Mouse (Mus musculus) C2C12 (cell line): Measurements from ENCODE around the gene Lrrc75b. TPM values are rescaled to one million over a fixed set of nuclear protein-coding genes. Genes with fewer than 3 reads are reported as not detected.

Experiments used
- H3K27me3 ChIP-seq: one replicate; pipeline ENCODE4 v1.6.1; 2011; ENCODE audit not compliant: control insufficient read depth, insufficient read depth, insufficient read length
- H3K36me3 ChIP-seq: one replicate; pipeline ENCODE4 v1.6.1; 2011; ENCODE audit not compliant: control insufficient read depth, insufficient read depth
- H3K4me3 ChIP-seq: one replicate; pipeline ENCODE4 v1.5.1; 2011; ENCODE audit warnings: mild to moderate bottlenecking, control low read depth; ENCODE audit not compliant: poor library complexity, insufficient read depth, severe bottlenecking
- H3K79me2 ChIP-seq: one replicate; pipeline ENCODE4 v1.6.1; 2011; ENCODE audit not compliant: control insufficient read depth, insufficient read depth
- H3K79me3 ChIP-seq: one replicate; pipeline ENCODE4 v1.6.1; 2011; ENCODE audit warnings: low read depth, control low read depth
- H3ac ChIP-seq: one replicate; pipeline ENCODE3; 2011; ENCODE audit warnings: low read depth; ENCODE audit not compliant: control insufficient read depth, insufficient read length
- CEBPB ChIP-seq: IDR thresholded peaks from one replicate; pipeline ENCODE4 v1.6.1; 2011; ENCODE audit warnings: low read depth, mild to moderate bottlenecking, control low read depth, moderate library complexity
- CTCF ChIP-seq: IDR thresholded peaks from one replicate; pipeline ENCODE4 v1.5.1; 2011; ENCODE audit not compliant: control insufficient read depth, insufficient read depth, insufficient read length
- FOSL1 ChIP-seq: IDR thresholded peaks from one replicate; pipeline ENCODE4 v1.8.0; 2011; ENCODE audit warnings: mild to moderate bottlenecking, low read length; ENCODE audit not compliant: poor library complexity, insufficient read depth, severe bottlenecking
- MAX ChIP-seq: IDR thresholded peaks from one replicate; pipeline ENCODE4 v1.6.1; 2011; ENCODE audit warnings: mild to moderate bottlenecking, control low read depth
- MYOD1 ChIP-seq: IDR thresholded peaks from one replicate; pipeline ENCODE4 v1.6.1; 2011; ENCODE audit warnings: low read depth; ENCODE audit not compliant: control insufficient read depth, insufficient read length
- MYOG ChIP-seq: IDR thresholded peaks from one replicate; pipeline ENCODE4 v1.6.1; 2011; ENCODE audit not compliant: control insufficient read depth, insufficient read length; ENCODE audit errors: extremely low read depth
- USF1 ChIP-seq: IDR thresholded peaks from one replicate; pipeline ENCODE4 v1.6.1; 2011; ENCODE audit warnings: low read depth, mild to moderate bottlenecking, control low read depth, moderate library complexity
- polyA plus RNA-seq: library from polyadenylated mRNA; unstranded; fragments of >200 nt; fragmentation: generic; extraction: Trizol; gene quantifications from one replicate; pipeline ENCODE4 v1.2.1, GENCODE M21; 2012; ENCODE audit warnings: missing spikeins

The Lrrc75b gene
- polyA plus RNA-seq, 1 experiment: 3.8 TPM

DNA sequence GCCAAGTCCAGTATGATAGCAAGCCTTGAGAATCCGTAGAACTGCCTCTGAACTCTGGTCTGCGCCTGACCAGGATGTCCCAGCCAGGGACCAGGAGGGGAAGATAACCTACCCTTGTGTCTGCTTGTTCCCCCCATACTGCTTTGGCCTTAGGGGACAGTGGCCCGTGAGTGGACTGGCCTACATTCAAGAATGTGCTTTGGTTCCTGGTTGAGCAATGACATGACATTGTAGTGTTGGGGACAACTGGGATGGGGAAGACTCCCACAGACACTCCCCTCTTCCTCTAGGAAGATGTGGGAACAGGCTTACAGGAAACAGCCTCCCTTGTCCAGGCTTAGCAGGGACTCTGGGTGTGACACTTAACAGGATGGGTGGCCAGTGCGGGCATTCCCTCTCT, 27.7 kb upstream of the Lrrc75b start:
- Histone ChIP-seq H3K79me3 (no peaks in the 10 kb centered on the region), H3K79me2 (no peaks in the 10 kb centered on the region), H3K27me3 (peaks cover 17% of the 10 kb centered on the region), H3K36me3 (no peaks in the 10 kb centered on the region), H3ac (no peak overlapping the region), H3K4me3 (no peak overlapping the region)
- TF ChIP-seq CEBPB: no peak
- no peak for TF ChIP-seq FOSL1
- no peak for TF ChIP-seq MYOG

DNA sequence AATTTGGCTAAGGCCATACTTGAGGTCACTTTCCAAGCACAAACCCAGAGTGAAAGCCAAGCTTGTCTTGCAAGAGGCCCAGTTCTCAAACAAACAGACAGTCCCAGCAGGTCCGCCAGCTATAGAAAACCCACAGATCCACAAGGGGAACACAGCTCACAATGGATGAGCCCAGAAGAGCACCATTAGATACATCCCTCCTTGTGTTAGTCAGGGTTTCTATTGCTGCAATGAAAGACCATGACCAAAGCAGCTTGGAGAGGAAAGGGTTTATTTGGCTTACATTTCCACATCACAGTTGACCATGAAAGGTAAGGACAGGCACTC, 26.4 kb upstream of the Lrrc75b start:
- no peak for TF ChIP-seq MYOD1
- TF ChIP-seq MAX: no peak
- H3K79me2 ChIP-seq: no peaks in the 10 kb centered on the region
- no peaks in the 10 kb centered on the region for H3K36me3 ChIP-seq
- H3K79me3 ChIP-seq: no peaks in the 10 kb centered on the region
- no peak overlapping the region for H3K4me3 ChIP-seq
- H3ac ChIP-seq: no peak overlapping the region
- H3K27me3 ChIP-seq: peaks cover 17% of the 10 kb centered on the region

DNA sequence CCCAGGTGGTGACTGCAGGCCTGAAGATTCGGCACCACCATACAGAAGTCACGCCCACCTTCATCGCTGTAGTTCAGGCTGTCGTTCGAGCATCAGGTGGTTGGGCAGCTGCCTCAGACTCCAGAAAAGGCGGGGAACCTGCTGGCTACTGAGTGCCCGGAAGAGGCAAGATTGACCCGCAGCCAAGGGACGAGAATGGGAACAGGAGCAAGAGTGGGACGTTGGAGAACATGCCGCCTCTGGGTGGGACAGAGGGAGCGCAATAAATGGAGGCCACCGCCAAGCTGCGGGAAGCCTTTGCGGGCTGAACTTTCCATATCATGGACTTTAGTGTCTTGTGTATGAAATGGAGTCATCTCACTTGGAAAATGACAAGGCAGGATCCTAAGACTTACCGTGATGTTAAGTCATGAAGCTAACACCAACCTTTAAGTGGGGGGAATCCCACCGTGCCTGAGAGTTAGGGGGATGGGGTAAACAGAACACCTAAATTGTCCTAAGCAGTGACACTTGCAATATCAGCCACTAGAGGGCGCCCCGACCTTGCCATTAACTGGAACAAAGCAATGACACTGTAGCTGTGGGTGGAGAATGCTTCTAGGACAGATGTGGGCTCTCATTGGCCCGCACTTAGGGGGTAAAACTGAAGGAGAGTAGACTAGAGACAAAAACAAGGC, 25.9 kb upstream of the Lrrc75b start:
- no peaks in the 10 kb centered on the region for H3K79me3 ChIP-seq
- H3K4me3 ChIP-seq: no peak overlapping the region
- H3ac ChIP-seq: no peak overlapping the region
- no peaks in the 10 kb centered on the region for H3K36me3 ChIP-seq
- H3K27me3 ChIP-seq: peaks cover 17% of the 10 kb centered on the region
- H3K79me2 ChIP-seq: no peaks in the 10 kb centered on the region
- no peak for TF ChIP-seq MYOG
- peak; percentile 74 for TF ChIP-seq CTCF

DNA sequence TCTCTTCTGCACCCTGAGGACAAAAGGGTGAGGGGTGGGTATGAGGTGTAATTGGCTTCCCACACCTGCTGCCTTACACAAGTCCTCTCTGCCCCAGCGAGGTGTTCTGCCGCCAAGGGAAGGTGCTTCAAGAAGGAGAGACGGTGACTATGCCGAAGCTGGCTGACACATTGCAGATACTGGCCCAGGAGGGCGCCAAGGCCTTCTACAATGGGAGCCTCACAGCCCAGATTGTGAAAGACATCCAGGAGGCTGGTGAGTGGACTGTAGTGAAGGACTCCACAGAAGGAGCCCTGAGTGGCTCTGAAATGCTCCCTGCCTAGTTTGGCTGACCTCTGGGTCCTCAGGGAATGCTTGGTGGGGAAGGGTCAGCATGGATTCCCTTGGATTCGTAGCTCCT, 19.0 kb upstream of the Lrrc75b start:
- TF ChIP-seq CEBPB (no peak), CTCF (no peak), MAX (no peak), FOSL1 (no peak), MYOG (no peak), MYOD1 (no peak), USF1 (no peak)
- H3K36me3 ChIP-seq: no peaks in the 10 kb centered on the region
- no peaks in the 10 kb centered on the region for H3K79me2 ChIP-seq
- no peak overlapping the region for H3ac ChIP-seq
- no peaks in the 10 kb centered on the region for H3K79me3 ChIP-seq
- H3K4me3 ChIP-seq: no peak overlapping the region
- peaks cover 29% of the 10 kb centered on the region for H3K27me3 ChIP-seq

DNA sequence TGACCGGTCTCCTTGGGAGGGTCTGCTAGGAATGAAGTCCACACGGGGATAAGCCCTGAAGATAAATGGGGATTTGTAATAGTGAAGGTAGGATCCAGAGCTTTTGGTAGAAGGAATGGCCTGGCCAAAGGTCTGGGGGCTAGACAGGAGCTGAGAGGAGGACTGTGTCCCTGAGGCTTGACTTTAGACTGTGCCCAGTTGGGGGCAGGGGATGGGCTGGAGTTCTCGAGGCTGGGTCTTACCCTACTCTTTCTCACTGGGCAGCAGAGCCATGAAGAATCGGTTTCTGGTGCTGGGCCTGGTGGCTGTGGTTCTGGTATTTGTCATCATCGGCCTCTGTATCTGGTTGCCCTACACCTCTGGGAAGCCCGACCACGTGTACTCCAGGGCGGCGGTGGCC, 13.8 kb upstream of the Lrrc75b start:
- Histone ChIP-seq H3ac (no peak overlapping the region), H3K4me3 (no peak overlapping the region), H3K36me3 (no peaks in the 10 kb centered on the region), H3K27me3 (peaks cover 27% of the 10 kb centered on the region), H3K79me3 (no peaks in the 10 kb centered on the region), H3K79me2 (no peaks in the 10 kb centered on the region)
- TF ChIP-seq CTCF: no peak
- TF ChIP-seq CEBPB: no peak
- TF ChIP-seq MAX: no peak

DNA sequence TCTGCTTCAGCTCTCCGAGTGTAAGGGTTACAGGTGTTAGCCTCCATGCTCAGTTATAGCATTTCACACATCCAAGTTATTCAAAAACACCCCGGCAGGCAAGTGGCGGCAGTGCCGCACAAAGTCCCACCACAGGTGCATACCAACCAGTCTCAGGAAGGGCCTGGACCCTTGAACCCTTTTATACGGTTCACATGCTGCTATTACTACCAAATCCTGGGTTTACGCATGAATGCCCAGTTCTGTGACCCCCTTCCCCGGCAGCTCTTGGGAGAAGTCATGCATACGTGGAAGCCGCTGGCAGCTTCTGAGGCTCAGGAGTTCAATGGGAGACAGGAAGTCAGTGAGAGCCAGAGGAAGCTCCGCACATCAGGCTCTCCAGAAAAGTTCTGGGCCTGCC, 13.1 kb upstream of the Lrrc75b start:
- Histone ChIP-seq H3K36me3 (no peaks in the 10 kb centered on the region), H3ac (no peak overlapping the region), H3K4me3 (no peak overlapping the region), H3K79me3 (no peaks in the 10 kb centered on the region), H3K27me3 (peaks cover 23% of the 10 kb centered on the region), H3K79me2 (no peaks in the 10 kb centered on the region)
- no peak for TF ChIP-seq CEBPB
- TF ChIP-seq FOSL1: no peak
- TF ChIP-seq USF1: no peak
- TF ChIP-seq CTCF: no peak
- no peak for TF ChIP-seq MYOD1
- no peak for TF ChIP-seq MAX
- TF ChIP-seq MYOG: no peak

DNA sequence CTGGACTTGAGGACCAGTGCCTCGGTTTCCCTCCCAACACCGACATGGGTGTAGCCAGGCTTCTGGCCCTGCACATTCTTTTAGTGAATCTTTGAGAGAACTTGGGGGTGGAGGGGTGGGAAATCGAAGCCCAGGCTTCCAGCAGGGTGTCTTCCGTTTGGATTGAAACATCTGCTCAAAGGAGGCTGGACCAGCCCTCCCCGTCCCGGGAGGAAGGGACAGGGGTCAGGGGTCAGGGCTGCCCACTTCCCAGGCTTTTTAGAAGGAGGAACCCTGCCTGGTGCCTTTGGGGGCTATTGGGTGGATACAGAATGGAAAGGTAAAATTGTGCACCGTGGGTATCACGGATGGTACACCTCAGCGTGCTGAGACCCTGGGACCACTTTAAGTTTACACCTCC, 11.8 kb upstream of the Lrrc75b start:
- H3ac ChIP-seq: no peak overlapping the region

More for the DNA sequence above, 11.8 kb upstream of the Lrrc75b start:
- H3K79me3 ChIP-seq: no peaks in the 10 kb centered on the region
- peaks cover 16% of the 10 kb centered on the region for H3K27me3 ChIP-seq
- TF ChIP-seq CTCF: no peak
- no peak for TF ChIP-seq MAX
- no peak for TF ChIP-seq CEBPB
- TF ChIP-seq FOSL1: no peak
- no peak for TF ChIP-seq MYOG
- no peak for TF ChIP-seq MYOD1
- TF ChIP-seq USF1: no peak
- no peaks in the 10 kb centered on the region for H3K36me3 ChIP-seq
- no peak overlapping the region for H3K4me3 ChIP-seq
- H3K79me2 ChIP-seq: no peaks in the 10 kb centered on the region
